Mouse (Mus musculus): ENCODE data around the gene Rcsd1. TPM values are rescaled to one million over a fixed set of nuclear protein-coding genes. Genes with fewer than 3 reads are reported as not detected.

Gene Rcsd1
- polyA plus RNA-seq, 1 experiment from 2014 or later: 8.4 TPM

DNA sequence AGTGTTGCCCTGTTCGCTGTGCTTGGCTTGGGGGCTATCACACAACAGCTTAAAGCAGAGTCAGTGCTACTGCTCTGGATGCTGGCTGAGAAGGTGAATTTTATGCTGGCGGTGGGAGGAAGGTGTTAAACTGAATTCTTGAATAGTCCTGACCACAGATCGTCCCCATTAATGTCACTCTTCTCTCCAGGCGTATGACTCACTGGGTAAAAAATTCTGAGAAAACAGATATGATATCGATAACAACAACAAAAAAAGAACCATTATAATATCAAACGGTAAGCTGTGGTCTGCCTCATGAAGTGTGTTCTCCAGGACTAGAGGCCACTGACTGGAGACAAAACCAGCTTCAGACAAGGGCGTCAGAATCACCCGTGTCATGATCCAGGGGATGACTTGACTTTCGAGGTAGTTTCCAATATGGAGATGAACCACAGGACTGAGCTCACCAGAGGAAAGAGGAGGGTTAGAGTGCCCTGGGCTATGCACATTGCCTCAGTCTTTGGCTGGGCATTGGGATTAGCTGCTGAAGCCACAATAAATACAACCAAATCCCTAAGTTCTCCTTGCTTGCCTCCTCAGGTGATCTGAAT lies 13.1 kb upstream of the Rcsd1 start:
- 95% methylated on average over 9 of the region's 9 CpGs for WGBS
- Histone ChIP-seq H3K36me3 (replicated peaks; ENCODE audit: control insufficient read depth, insufficient read depth) (no peaks in the 10 kb centered on the region), H3K4me1 (replicated peaks; ENCODE audit: control insufficient read depth, insufficient read depth, low read length) (no peaks in the 10 kb centered on the region), H3K9me3 (ENCODE audit: control insufficient read depth, low read length) (no peaks in the 10 kb centered on the region), H3K4me3 (replicated peaks; ENCODE audit: low read length) (no peak overlapping the region), H3K4me2 (replicated peaks) (no peak overlapping the region), H3K27me3 (ENCODE audit: control insufficient read depth, insufficient read depth, low read length) (no peaks in the 10 kb centered on the region), H3K27ac (no peak overlapping the region), H3K9ac (no peak overlapping the region)
- DNase-seq (ENCODE audit: low spot score) (no peak), ATAC-seq (ENCODE audit: low FRiP score) (no peak)

DNA sequence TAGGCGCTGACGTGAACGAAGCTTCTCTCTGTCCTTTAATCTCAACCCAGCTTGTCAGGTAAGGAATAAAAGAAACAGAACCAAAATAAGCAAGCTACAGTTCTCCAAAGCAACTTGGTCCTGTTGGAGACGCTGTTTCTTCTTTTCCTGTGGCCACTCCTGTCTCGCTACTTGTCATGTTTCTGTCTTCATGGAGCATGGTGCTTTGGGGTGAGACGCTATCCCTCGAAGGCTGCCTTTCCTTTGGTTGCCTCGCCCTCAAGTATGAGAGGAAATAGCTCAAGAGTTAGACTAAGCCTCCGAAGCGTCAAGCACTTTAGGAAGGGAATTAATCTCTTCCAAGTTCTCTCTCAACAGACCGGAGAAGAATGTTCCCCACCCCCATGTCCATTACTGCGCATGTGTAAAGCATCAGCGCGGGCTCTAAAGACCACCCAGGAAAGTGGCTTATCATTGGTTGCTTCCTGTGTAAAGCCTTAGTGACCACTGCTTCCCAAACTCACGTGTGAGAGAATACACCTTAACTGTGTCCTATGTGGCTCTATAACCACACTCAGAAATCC lies 9.1 kb upstream of the Rcsd1 start:
- H3K9me3 ChIP-seq (ENCODE audit: control insufficient read depth, low read length): no peaks in the 10 kb centered on the region
- H3K4me2 ChIP-seq (replicated peaks): no peak overlapping the region
- no peaks in the 10 kb centered on the region for H3K4me1 ChIP-seq (replicated peaks; ENCODE audit: control insufficient read depth, insufficient read depth, low read length)
- no peak overlapping the region for H3K4me3 ChIP-seq (replicated peaks; ENCODE audit: low read length)
- DNase-seq (ENCODE audit: low spot score) (no peak), ATAC-seq (ENCODE audit: low FRiP score) (no peak)
- H3K27me3 ChIP-seq (ENCODE audit: control insufficient read depth, insufficient read depth, low read length): no peaks in the 10 kb centered on the region
- no peaks in the 10 kb centered on the region for H3K36me3 ChIP-seq (replicated peaks; ENCODE audit: control insufficient read depth, insufficient read depth)
- H3K9ac ChIP-seq: no peak overlapping the region
- 81% methylated on average over 15 of the region's 15 CpGs for WGBS
- H3K27ac ChIP-seq: peak overlapping the region; percentile 70

DNA sequence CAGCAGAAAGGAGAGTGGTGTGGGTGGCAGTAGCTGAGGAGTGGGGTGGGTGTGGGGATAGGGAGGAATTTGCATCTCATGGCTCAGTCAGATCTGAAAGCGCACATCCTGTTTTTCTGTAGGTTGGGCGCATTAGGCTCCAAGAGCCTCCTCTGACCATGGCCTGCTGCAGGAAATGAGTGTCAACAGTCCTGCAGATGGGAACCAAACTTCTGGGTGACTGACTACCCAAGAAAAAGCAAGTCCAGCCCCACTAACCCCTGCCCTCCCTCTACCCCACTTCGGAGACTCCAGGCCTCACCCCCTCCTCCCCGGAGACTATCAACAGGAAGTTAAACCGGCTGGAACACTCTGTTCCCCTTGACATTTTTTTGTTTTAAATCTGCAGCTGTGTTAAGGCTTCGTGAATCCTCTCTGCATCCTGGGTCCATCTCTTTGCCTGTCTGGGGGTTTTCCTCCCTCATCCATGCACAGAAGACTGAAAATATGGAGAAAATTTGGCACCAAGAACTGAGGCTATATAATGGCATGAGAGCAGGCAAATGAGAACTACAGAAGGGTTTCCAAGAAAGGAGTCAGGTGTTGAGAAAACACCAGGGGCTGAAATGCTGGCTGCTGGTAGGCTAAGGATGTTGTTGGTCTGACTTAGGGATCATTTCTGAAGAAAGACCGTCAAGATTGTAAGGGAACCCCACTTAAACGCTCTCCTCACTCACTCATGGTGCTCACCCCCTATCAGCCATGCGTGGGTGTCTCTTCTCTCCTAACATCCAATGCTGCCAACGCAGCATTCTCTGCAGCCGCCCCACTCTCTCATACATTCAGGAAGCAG lies 8.4 kb upstream of the Rcsd1 start:
- no peaks in the 10 kb centered on the region for H3K36me3 ChIP-seq (replicated peaks; ENCODE audit: control insufficient read depth, insufficient read depth)
- no peak for ATAC-seq (ENCODE audit: low FRiP score)
- H3K4me1 ChIP-seq (replicated peaks; ENCODE audit: control insufficient read depth, insufficient read depth, low read length): no peaks in the 10 kb centered on the region
- no peaks in the 10 kb centered on the region for H3K27me3 ChIP-seq (ENCODE audit: control insufficient read depth, insufficient read depth, low read length)
- no peak for DNase-seq (ENCODE audit: low spot score)
- H3K9me3 ChIP-seq (ENCODE audit: control insufficient read depth, low read length): no peaks in the 10 kb centered on the region
- H3K27ac ChIP-seq: peak overlapping the region; percentile 70
- no peak overlapping the region for H3K4me2 ChIP-seq (replicated peaks)
- WGBS: 62% methylated on average over 11 of the region's 11 CpGs
- no peak overlapping the region for H3K4me3 ChIP-seq (replicated peaks; ENCODE audit: low read length)
- H3K9ac ChIP-seq: no peak overlapping the region

DNA sequence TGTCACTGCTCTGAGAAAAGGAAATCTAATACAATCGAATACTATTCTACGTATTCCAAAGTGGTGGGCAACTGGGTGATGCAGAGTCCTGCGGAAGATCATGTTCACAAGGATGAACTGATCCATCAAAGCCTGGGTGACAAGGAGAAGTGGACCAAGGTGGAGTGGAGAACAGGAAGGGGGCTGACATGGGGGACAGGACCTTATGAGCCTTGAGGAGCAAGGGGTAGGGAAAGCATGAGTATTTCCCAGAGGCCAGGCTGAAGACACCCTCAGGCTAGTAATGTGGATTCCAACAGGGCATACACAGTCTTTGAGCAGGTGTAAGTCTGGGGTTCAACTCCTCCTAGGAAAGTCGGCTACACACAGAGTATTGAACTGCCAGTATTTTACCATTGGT lies 6.9 kb upstream of the Rcsd1 start:
- H3K4me1 ChIP-seq (replicated peaks; ENCODE audit: control insufficient read depth, insufficient read depth, low read length): no peaks in the 10 kb centered on the region
- no peaks in the 10 kb centered on the region for H3K9me3 ChIP-seq (ENCODE audit: control insufficient read depth, low read length)
- H3K27me3 ChIP-seq (ENCODE audit: control insufficient read depth, insufficient read depth, low read length): no peaks in the 10 kb centered on the region
- DNase-seq (ENCODE audit: low spot score): no peak
- ATAC-seq (ENCODE audit: low FRiP score): no peak
- no peak overlapping the region for H3K4me2 ChIP-seq (replicated peaks)
- 87% methylated on average over 4 of the region's 4 CpGs for WGBS
- no peak overlapping the region for H3K4me3 ChIP-seq (replicated peaks; ENCODE audit: low read length)
- no peaks in the 10 kb centered on the region for H3K36me3 ChIP-seq (replicated peaks; ENCODE audit: control insufficient read depth, insufficient read depth)
- no peak overlapping the region for H3K27ac ChIP-seq
- no peak overlapping the region for H3K9ac ChIP-seq

DNA sequence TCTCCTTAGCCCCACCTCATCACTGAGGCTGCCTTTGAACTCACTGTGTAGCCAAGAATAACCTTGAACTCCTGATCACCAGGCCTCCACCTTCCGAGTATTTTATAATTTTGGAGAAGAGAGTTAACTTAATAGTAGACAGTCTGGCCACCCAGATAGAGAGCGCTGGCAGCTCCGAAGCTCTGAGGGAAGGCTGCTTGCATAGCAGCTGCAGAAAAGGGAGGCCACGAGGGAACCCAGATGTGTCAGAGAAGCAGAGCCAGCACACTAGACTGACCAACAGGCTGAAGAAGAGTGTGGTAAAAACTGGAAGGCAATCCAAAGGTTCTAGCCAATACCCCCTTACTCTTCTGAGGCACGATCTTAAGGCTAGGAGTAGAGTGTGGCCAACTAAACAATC lies 4.2 kb upstream of the Rcsd1 start:
- peaks cover 5% of the 10 kb centered on the region; the same call in 1 of the 2 replicates for H3K27me3 ChIP-seq (ENCODE audit: control insufficient read depth, insufficient read depth, low read length)
- no peak overlapping the region for H3K9ac ChIP-seq
- ATAC-seq (ENCODE audit: low FRiP score) (no peak), DNase-seq (ENCODE audit: low spot score) (no peak)
- H3K36me3 ChIP-seq (replicated peaks; ENCODE audit: control insufficient read depth, insufficient read depth): no peaks in the 10 kb centered on the region
- WGBS: 81% methylated on average over 5 of the region's 5 CpGs
- H3K4me2 ChIP-seq (replicated peaks): no peak overlapping the region
- no peak overlapping the region for H3K4me3 ChIP-seq (replicated peaks; ENCODE audit: low read length)
- no peaks in the 10 kb centered on the region for H3K9me3 ChIP-seq (ENCODE audit: control insufficient read depth, low read length)
- H3K27ac ChIP-seq: no peak overlapping the region
- no peaks in the 10 kb centered on the region for H3K4me1 ChIP-seq (replicated peaks; ENCODE audit: control insufficient read depth, insufficient read depth, low read length)

DNA sequence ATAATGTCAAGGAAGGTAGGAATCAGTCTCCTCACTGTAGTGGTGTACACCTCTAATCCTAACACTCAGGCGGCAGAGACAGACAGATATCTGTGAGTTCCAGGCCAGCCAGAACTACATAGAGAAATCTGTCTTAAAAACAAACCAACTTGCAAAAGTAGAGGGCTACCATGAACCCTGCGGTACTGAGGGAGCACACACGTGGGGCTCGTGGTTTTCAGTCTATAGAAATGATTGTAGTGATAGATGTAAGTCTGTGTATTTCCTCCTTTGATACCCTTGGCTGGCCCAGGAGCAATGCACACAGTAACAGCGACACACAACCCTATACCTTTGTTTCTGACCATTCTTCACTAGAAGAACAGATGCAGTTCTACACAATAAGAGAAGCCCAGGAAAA lies 2.4 kb upstream of the Rcsd1 start:
- H3K27ac ChIP-seq: no peak overlapping the region
- DNase-seq (ENCODE audit: low spot score) (no peak), ATAC-seq (ENCODE audit: low FRiP score) (no peak)
- H3K27me3 ChIP-seq (ENCODE audit: control insufficient read depth, insufficient read depth, low read length): peaks cover 20% of the 10 kb centered on the region
- no peak overlapping the region for H3K4me2 ChIP-seq (replicated peaks)
- H3K36me3 ChIP-seq (replicated peaks; ENCODE audit: control insufficient read depth, insufficient read depth): no peaks in the 10 kb centered on the region
- H3K9ac ChIP-seq: no peak overlapping the region
- no peak overlapping the region for H3K4me3 ChIP-seq (replicated peaks; ENCODE audit: low read length)
- WGBS: 92% methylated on average over 5 of the region's 5 CpGs
- no peaks in the 10 kb centered on the region for H3K9me3 ChIP-seq (ENCODE audit: control insufficient read depth, low read length)
- no peaks in the 10 kb centered on the region for H3K4me1 ChIP-seq (replicated peaks; ENCODE audit: control insufficient read depth, insufficient read depth, low read length)

DNA sequence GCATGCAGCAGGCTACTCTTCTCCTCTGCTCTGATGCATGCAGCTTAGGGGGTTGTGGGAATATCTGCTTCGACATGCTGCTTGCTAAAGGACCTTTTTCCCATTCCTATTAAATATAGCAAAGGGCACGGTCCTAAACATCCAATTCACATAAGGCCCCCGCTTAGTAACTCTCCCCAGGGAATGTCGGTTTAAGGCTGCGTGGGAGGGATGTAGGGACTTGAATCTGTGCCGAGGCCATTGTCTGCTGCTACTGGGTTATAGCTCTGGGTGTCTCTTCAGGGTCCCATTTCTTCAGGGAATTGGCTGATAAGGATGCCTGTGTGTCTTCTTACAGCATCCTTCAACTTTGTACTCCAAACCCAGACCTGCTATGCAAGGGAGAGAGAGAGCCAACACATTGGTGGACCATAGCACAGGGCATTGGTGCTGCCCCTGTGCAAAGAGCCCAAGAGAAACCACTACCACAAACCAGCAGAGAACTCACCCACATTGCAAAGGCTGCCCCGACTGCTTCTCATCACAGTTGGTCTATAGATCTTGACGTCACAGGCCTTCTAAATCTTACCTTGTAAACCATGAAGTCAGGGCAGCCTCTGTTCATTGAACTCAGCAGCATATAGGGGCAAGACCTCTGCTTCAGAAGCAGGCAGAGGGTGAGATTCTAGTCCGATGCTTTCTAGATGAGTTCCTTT lies 724 bp downstream of the Rcsd1 start:
- Histone ChIP-seq H3K27ac (no peak overlapping the region), H3K9ac (no peak overlapping the region), H3K27me3 (ENCODE audit: control insufficient read depth, insufficient read depth, low read length) (peaks cover 33% of the 10 kb centered on the region), H3K4me2 (replicated peaks) (peak overlapping the region; percentile 100), H3K4me1 (replicated peaks; ENCODE audit: control insufficient read depth, insufficient read depth, low read length) (no peaks in the 10 kb centered on the region), H3K36me3 (replicated peaks; ENCODE audit: control insufficient read depth, insufficient read depth) (no peaks in the 10 kb centered on the region), H3K4me3 (replicated peaks; ENCODE audit: low read length) (no peak overlapping the region), H3K9me3 (ENCODE audit: control insufficient read depth, low read length) (no peaks in the 10 kb centered on the region)
- DNase-seq (ENCODE audit: low spot score) (no peak), ATAC-seq (ENCODE audit: low FRiP score) (no peak)
- 34% methylated on average over 9 of the region's 9 CpGs for WGBS

DNA sequence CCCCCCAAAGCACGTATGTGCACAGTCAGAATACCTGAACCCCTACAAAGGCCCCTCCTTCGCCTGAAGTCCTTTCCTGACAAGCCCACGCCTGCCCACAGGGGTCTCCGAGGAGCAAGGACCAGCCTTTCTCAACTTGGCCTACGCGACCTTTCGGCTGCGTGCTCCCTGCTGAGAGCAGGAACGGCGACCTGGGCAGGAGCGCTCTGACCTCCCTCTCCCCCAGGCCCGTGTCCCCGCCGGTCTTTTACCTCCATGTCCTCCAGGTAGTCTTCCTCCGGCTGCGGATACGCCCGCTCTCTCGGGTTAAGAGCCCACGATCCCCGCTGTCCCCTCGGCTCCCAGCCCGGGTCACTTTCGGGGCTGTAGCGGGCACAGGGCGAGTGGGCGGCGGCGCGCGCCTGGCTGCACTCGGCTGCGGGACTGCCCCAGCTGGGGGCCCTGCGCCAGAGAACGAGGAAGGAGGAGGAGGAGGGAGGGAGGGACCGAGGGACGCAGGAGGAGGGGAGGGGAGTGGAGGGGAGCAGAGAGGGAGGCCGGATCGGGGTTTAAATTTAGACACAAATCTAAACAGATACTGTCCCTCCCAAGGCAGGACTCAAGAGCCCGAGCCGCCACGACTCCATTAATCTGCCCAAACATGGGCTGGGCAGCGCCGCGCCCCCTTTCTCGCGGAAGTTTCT lies 1.8 kb downstream of the Rcsd1 start:
- Histone ChIP-seq H3K27me3 (ENCODE audit: control insufficient read depth, insufficient read depth, low read length) (peaks cover 33% of the 10 kb centered on the region), H3K4me2 (replicated peaks) (peak overlapping the region; percentile 100), H3K4me3 (replicated peaks; ENCODE audit: low read length) (peak overlapping the region; percentile 57), H3K27ac (0 out of 2 replicates have a peak overlapping the region, but pooled peaks have one; percentile 27), H3K9ac (peak overlapping the region; percentile 58), H3K36me3 (replicated peaks; ENCODE audit: control insufficient read depth, insufficient read depth) (no peaks in the 10 kb centered on the region), H3K9me3 (ENCODE audit: control insufficient read depth, low read length) (no peaks in the 10 kb centered on the region), H3K4me1 (replicated peaks; ENCODE audit: control insufficient read depth, insufficient read depth, low read length) (no peaks in the 10 kb centered on the region)
- WGBS: 1% methylated on average over 46 of the region's 47 CpGs
- ATAC-seq (ENCODE audit: low FRiP score) (peak; percentile 43; the same call in 1 of the 2 replicates), DNase-seq (ENCODE audit: low spot score) (no peak)

All from hindbrain, embryonic 14.5 days (tissue).